Mouse (Mus musculus) brain, embryonic 18.5 days (tissue): ENCODE data around the gene Tmprss3.

Source experiments
- DNase-seq: peaks from one replicate; pipeline ENCODE4 v3.0.0-alpha.2; 2012; ENCODE audit warnings: low read depth, low spot score

Tmprss3 gene

GRCm38 (mm10) chr17:31195207-31195606 lies 3.6 kb downstream of the Tmprss3 start:
- no peak for DNase-seq

GRCm38 (mm10) chr17:31193360-31193759 lies 5.4 kb downstream of the Tmprss3 start:
- no peak for DNase-seq

GRCm38 (mm10) chr17:31192663-31193062 lies 6.1 kb downstream of the Tmprss3 start:
- DNase-seq = no peak

GRCm38 (mm10) chr17:31191825-31192224 lies 7.0 kb downstream of the Tmprss3 start:
- no peak for DNase-seq

- peak; percentile 28 for DNase-seq
Observed at GRCm38 (mm10) chr17:31187370-31187769, 11.4 kb downstream of the Tmprss3 start.

- no peak for DNase-seq
Observed at GRCm38 (mm10) chr17:31184269-31184990, 14.3 kb downstream of the Tmprss3 start.

GRCm38 (mm10) chr17:31183180-31183974 lies 15.4 kb downstream of the Tmprss3 start:
- no peak for DNase-seq

- DNase-seq = no peak
Observed at GRCm38 (mm10) chr17:31181490-31181889, 17.3 kb downstream of the Tmprss3 start.

- DNase-seq = no peak
Observed at GRCm38 (mm10) chr17:31176321-31176720, 22.5 kb downstream of the Tmprss3 start.

GRCm38 (mm10) chr17:31169796-31170195 lies 29.0 kb downstream of the Tmprss3 start:
- no peak for DNase-seq

- DNase-seq = no peak
Observed at GRCm38 (mm10) chr17:31165127-31165526, 33.6 kb downstream of the Tmprss3 start, which contains the start of gene Tff1. TSS of gene Tff1 (minus strand) at chr17:31165277.

- no peak for DNase-seq
Observed at GRCm38 (mm10) chr17:31163821-31164220, 35.0 kb downstream of the Tmprss3 start.

- DNase-seq = no peak
Observed at GRCm38 (mm10) chr17:31162607-31163006, 36.2 kb downstream of the Tmprss3 start.

GRCm38 (mm10) chr17:31160291-31160690 lies 38.5 kb downstream of the Tmprss3 start:
- DNase-seq = no peak

- no peak for DNase-seq
Observed at GRCm38 (mm10) chr17:31157921-31158320, 40.9 kb downstream of the Tmprss3 start.

GRCm38 (mm10) chr17:31153785-31154184 lies 45.0 kb downstream of the Tmprss3 start:
- DNase-seq = no peak

- no peak for DNase-seq
Observed at GRCm38 (mm10) chr17:31152966-31153499, 45.7 kb downstream of the Tmprss3 start.

GRCm38 (mm10) chr17:31152512-31152911 lies 46.3 kb downstream of the Tmprss3 start:
- no peak for DNase-seq

GRCm38 (mm10) chr17:31145998-31146397 lies 52.8 kb downstream of the Tmprss3 start:
- no peak for DNase-seq

- DNase-seq = no peak
Observed at GRCm38 (mm10) chr17:31144040-31145037, 54.4 kb downstream of the Tmprss3 start, which contains the start of gene Tff2. TSS of gene Tff2 (minus strand) at chr17:31144282.

- no peak for DNase-seq
Observed at GRCm38 (mm10) chr17:31142116-31142515, 56.7 kb downstream of the Tmprss3 start.
